ENCODE assay signal across 8 mouse cellular contexts in genomic region chr4:34686874-34687567, GRCm38 (mm10). TPM values are rescaled to one million over a fixed set of nuclear protein-coding genes. Genes with fewer than 3 reads are reported as not detected.
DNase-seq lines count a peak whose midpoint lies in the region; ATAC-seq lines count a peak whose summit lies in the region.

Slc35a1 (minus strand) TSS chr4:34687438.

- under 1% methylated on average over 53 of the region's 65 CpGs for WGBS in hindbrain, embryonic 12.5 days

- ATAC-seq in hindbrain, embryonic 12.5 days (ENCODE audit: low FRiP score): peak; percentile 99

- H3K9ac ChIP-seq in hindbrain, embryonic 12.5 days: peak within 1 kb of the TSS; percentile 96

- 0 out of 2 replicates have a peak, but pooled peaks cover 8% of the 10 kb centered on the region for H3K36me3 ChIP-seq in hindbrain, embryonic 12.5 days

- H3K27me3 ChIP-seq in hindbrain, embryonic 12.5 days: no peaks in the 10 kb centered on the region

- no peaks in the 10 kb centered on the region for H3K9me3 ChIP-seq in hindbrain, embryonic 12.5 days (replicated peaks)

- H3K4me3 ChIP-seq in hindbrain, embryonic 12.5 days: peak within 1 kb of the TSS; percentile 84

- peak within 1 kb of the TSS; percentile 97 for H3K27ac ChIP-seq in hindbrain, embryonic 12.5 days

- peak; percentile 94 for DNase-seq in NIH3T3 (ENCODE audit: low read depth)
- DNase-seq in cerebellum, postnatal 10 days: peak; percentile 98
- DNase-seq in frontal cortex, postnatal 10 days (ENCODE audit: low spot score in 2 of 2): peak; percentile 91 to 92
- DNase-seq in layer of hippocampus, postnatal 25 days (ENCODE audit: extremely low spot score in 1 of 2, low spot score in 1 of 2): peak; percentile 84 to 85
- peak; percentile 93 for DNase-seq in lung, postnatal 25 days (ENCODE audit: low spot score)
- DNase-seq in retina, embryonic 14.5 days (ENCODE audit: low spot score): peak; percentile 94
- DNase-seq in thymus, postnatal 4 days: peak; percentile 95

- H3K4me1 ChIP-seq in hindbrain, embryonic 12.5 days: peaks cover 6% of the 10 kb centered on the region

- H3K4me2 ChIP-seq in hindbrain, embryonic 12.5 days (replicated peaks): peak within 1 kb of the TSS; percentile 54

RNA-seq across cellular contexts. Expression of gene Slc35a1, which starts in this region (rescaled TPM):
- 53.9 and 54.1 TPM in 2 replicates for polyA plus RNA-seq in hindbrain, embryonic 12.5 days (2016; fragmentation: Nextera tagmentation; extraction: Ambion mirVana)
- 10 to 100 TPM; 19.5 to 22.5 TPM for total RNA-seq in layer of hippocampus, postnatal 25 days (2021)

Comparison
In these comparisons a context has a peak if more than half of its experiments do, and no peak if none do; other contexts are left out.
1. Peak in every context shown above with its lines: DNase-seq, ATAC-seq, H3K4me3 ChIP-seq and H3K27ac ChIP-seq.